Mouse (Mus musculus) MEL (cell line): ENCODE measurements at regions not wholly inside any gene's neighbourhood (a gene's known extent, or its start where the extent isn't known, plus 50 kb on each side); places are given as distances from the start of the nearest gene placed in this dataset.

Experiments
- DNase-seq: peaks from one replicate; pipeline ENCODE4 v3.0.0; 2011; ENCODE audit warnings: low read depth, low spot score
- H3K27ac ChIP-seq: 2 replicates; pipeline ENCODE4 v1.5.1; 2012; ENCODE audit warnings: low read depth, mild to moderate bottlenecking, control low read depth, low read length, moderate library complexity; ENCODE audit not compliant: control insufficient read depth
- H3K27me3 ChIP-seq, 2 experiments: fragments of 150-350 bp in 1 of 2; sonication (generic) in 1 of 2; 2 replicates each; pipeline ENCODE4 v1.6.1; 2012; ENCODE audit warnings: low read length in 2 of 2, mild to moderate bottlenecking in 2 of 2, improper control_type of control experiment in 1 of 2, moderate library complexity in 1 of 2; ENCODE audit not compliant: insufficient read depth in 2 of 2, control insufficient read depth in 1 of 2
- H3K36me3 ChIP-seq, 2 experiments: 2 replicates each; pipeline ENCODE4 v1.6.1; 2012 to 2014; ENCODE audit warnings: low read length in 2 of 2, improper control_type of control experiment in 1 of 2, inconsistent platforms in 1 of 2, mild to moderate bottlenecking in 1 of 2; ENCODE audit not compliant: insufficient read depth in 2 of 2, control insufficient read depth in 1 of 2
- H3K4me1 ChIP-seq, 2 experiments: fragments of 150-350 bp in 1 of 2; sonication (generic) in 1 of 2; 2 replicates each; pipeline ENCODE4 v1.6.1; 2012; ENCODE audit warnings: low read length in 2 of 2, improper control_type of control experiment in 1 of 2, mild to moderate bottlenecking in 1 of 2; ENCODE audit not compliant: insufficient read depth in 2 of 2, control insufficient read depth in 1 of 2
- H3K4me3 ChIP-seq, 2 experiments: fragments of 150-350 bp in 1 of 2; sonication (generic) in 1 of 2; 2 replicates each; pipeline ENCODE4 v1.5.1; 2012; ENCODE audit warnings: low read depth in 2 of 2, low read length in 2 of 2, mild to moderate bottlenecking in 2 of 2, moderate library complexity in 2 of 2, control low read depth in 1 of 2, improper control_type of control experiment in 1 of 2; ENCODE audit not compliant: control insufficient read depth in 1 of 2, insufficient read depth in 1 of 2
- H3K79me2 ChIP-seq: 2 replicates; pipeline ENCODE4 v1.6.1; 2012; ENCODE audit warnings: mild to moderate bottlenecking, low read length, moderate library complexity; ENCODE audit not compliant: control insufficient read depth, poor library complexity, insufficient read depth
- H3K9ac ChIP-seq: 2 replicates; pipeline ENCODE4 v1.6.1; 2012; ENCODE audit warnings: low read depth, mild to moderate bottlenecking, control low read depth, low read length, moderate library complexity; ENCODE audit not compliant: control insufficient read depth, poor library complexity, severe bottlenecking
- H3K9me3 ChIP-seq: fragments of 150-350 bp; sonication (generic); replicated peaks from 2 replicates; pipeline ENCODE4 v1.6.1; 2012; ENCODE audit warnings: mild to moderate bottlenecking, low read length, improper control_type of control experiment, moderate library complexity; ENCODE audit not compliant: insufficient read depth
- BHLHE40 ChIP-seq: IDR thresholded peaks from 2 replicates; pipeline ENCODE4 v1.6.1; 2012; ENCODE audit warnings: low read depth, mild to moderate bottlenecking, inconsistent platforms, low read length, improper control_type of control experiment, borderline replicate concordance
- CHD1 ChIP-seq: IDR thresholded peaks from 2 replicates; pipeline ENCODE4 v1.6.1; 2012; ENCODE audit warnings: low read depth, mild to moderate bottlenecking, inconsistent platforms, low read length, improper control_type of control experiment
- CHD2 ChIP-seq: IDR thresholded peaks from 2 replicates; pipeline ENCODE4 v1.6.1; 2011; ENCODE audit warnings: low read length, improper control_type of control experiment
- E2F4 ChIP-seq: IDR thresholded peaks from 2 replicates; pipeline ENCODE4 v1.6.1; 2011; ENCODE audit warnings: low read depth, low read length, improper control_type of control experiment, borderline replicate concordance
- EP300 ChIP-seq, 2 experiments: IDR thresholded peaks; 2 replicates each; pipeline ENCODE4 v1.6.1; 2011; ENCODE audit warnings: improper control_type of control experiment in 2 of 2, low read length in 2 of 2, low read depth in 1 of 2, mild to moderate bottlenecking in 1 of 2
- GATA1 ChIP-seq: IDR thresholded peaks from 2 replicates; pipeline ENCODE4 v1.6.1; 2011; ENCODE audit warnings: low read depth, low read length, improper control_type of control experiment
- KAT2A ChIP-seq: conservative IDR thresholded peaks from 2 replicates; pipeline ENCODE4 v1.6.1; 2012; ENCODE audit warnings: low read depth, low read length, improper control_type of control experiment, inconsistent platforms
- MAX ChIP-seq: IDR thresholded peaks from 2 replicates; pipeline ENCODE4 v1.6.1; 2011; ENCODE audit warnings: low read length, improper control_type of control experiment
- MEF2A ChIP-seq: IDR thresholded peaks from 2 replicates; pipeline ENCODE4 v1.6.1; 2014; ENCODE audit warnings: low read depth, mild to moderate bottlenecking, inconsistent platforms, low read length, improper control_type of control experiment; ENCODE audit not compliant: poor library complexity, insufficient replicate concordance, severe bottlenecking; ENCODE audit errors: extremely low read depth
- MYB ChIP-seq: IDR thresholded peaks from 2 replicates; pipeline ENCODE4 v1.6.1; 2011; ENCODE audit warnings: mild to moderate bottlenecking, low read depth, low read length, improper control_type of control experiment
- MYC ChIP-seq: IDR thresholded peaks from 2 replicates; pipeline ENCODE4 v1.6.1; 2011; ENCODE audit warnings: low read depth, mild to moderate bottlenecking, low read length, improper control_type of control experiment, moderate library complexity
- NELFE ChIP-seq: IDR thresholded peaks from 2 replicates; pipeline ENCODE4 v1.6.1; 2011; ENCODE audit warnings: low read depth, low read length, improper control_type of control experiment
- POLR2AphosphoS2 ChIP-seq: IDR thresholded peaks from 2 replicates; pipeline ENCODE4 v1.6.1; 2011; ENCODE audit warnings: low read length, improper control_type of control experiment
- RAD21 ChIP-seq: IDR thresholded peaks from 2 replicates; pipeline ENCODE4 v1.6.1; 2011; ENCODE audit warnings: mild to moderate bottlenecking, low read depth, low read length, improper control_type of control experiment
- RCOR1 ChIP-seq: IDR thresholded peaks from 2 replicates; pipeline ENCODE4 v1.6.1; 2012; ENCODE audit warnings: low read depth, mild to moderate bottlenecking, inconsistent platforms, low read length, improper control_type of control experiment
- SIN3A ChIP-seq: IDR thresholded peaks from 2 replicates; pipeline ENCODE4 v1.6.1; 2012; ENCODE audit warnings: low read length, improper control_type of control experiment, inconsistent platforms
- TAL1 ChIP-seq: IDR thresholded peaks from 2 replicates; pipeline ENCODE4 v1.6.1; 2012; ENCODE audit warnings: mild to moderate bottlenecking, inconsistent platforms, low read length, moderate library complexity, mixed read lengths
- TCF12 ChIP-seq: IDR thresholded peaks from 2 replicates; pipeline ENCODE4 v1.6.1; 2014; ENCODE audit warnings: low read depth, mild to moderate bottlenecking, inconsistent platforms, low read length, improper control_type of control experiment, moderate library complexity
- USF1 ChIP-seq: IDR thresholded peaks from 2 replicates; pipeline ENCODE4 v1.6.1; 2014; ENCODE audit warnings: low read depth, mild to moderate bottlenecking, inconsistent platforms, low read length, improper control_type of control experiment, moderate library complexity
- USF2 ChIP-seq, 2 experiments: IDR thresholded peaks; 2 replicates each; pipeline ENCODE4 v1.6.1; 2011 to 2012; ENCODE audit warnings: improper control_type of control experiment in 2 of 2, low read length in 2 of 2, borderline replicate concordance in 1 of 2, inconsistent platforms in 1 of 2, low read depth in 1 of 2, mild to moderate bottlenecking in 1 of 2; ENCODE audit not compliant: insufficient read depth in 1 of 2
- ZC3H11A ChIP-seq: IDR thresholded peaks from 2 replicates; pipeline ENCODE4 v1.6.1; 2012; ENCODE audit warnings: low read depth, mild to moderate bottlenecking, inconsistent platforms, low read length, improper control_type of control experiment
- ZKSCAN1 ChIP-seq: IDR thresholded peaks from 2 replicates; pipeline ENCODE4 v1.6.1; 2012; ENCODE audit warnings: low read depth, mild to moderate bottlenecking, inconsistent platforms, low read length, improper control_type of control experiment, moderate library complexity
- ZMIZ1 ChIP-seq: IDR thresholded peaks from 2 replicates; pipeline ENCODE4 v1.6.1; 2012; ENCODE audit warnings: low read depth, mild to moderate bottlenecking, inconsistent platforms, low read length, improper control_type of control experiment, moderate library complexity
- ZNF384 ChIP-seq: IDR thresholded peaks from 2 replicates; pipeline ENCODE4 v1.6.1; 2012; ENCODE audit warnings: low read depth, mild to moderate bottlenecking, inconsistent platforms, low read length, improper control_type of control experiment

GRCm38 (mm10) chr11:114379411-114379824, 288.9 kb upstream of the Rpl38 start:
- Histone ChIP-seq H3K27ac (no peak overlapping the region), H3K27me3 (no peaks in the 10 kb centered on the region), H3K4me3 (no peak overlapping the region), H3K9ac (no peak overlapping the region), H3K9me3 (no peaks in the 10 kb centered on the region), H3K4me1 (no peaks in the 10 kb centered on the region), H3K79me2 (no peaks in the 10 kb centered on the region), H3K36me3 (no peaks in the 10 kb centered on the region)
- no peak for TF ChIP-seq E2F4
- TF ChIP-seq KAT2A, result no peak
- TF ChIP-seq USF1, result no peak
- no peak for TF ChIP-seq RAD21
- no peak for TF ChIP-seq TCF12
- TF ChIP-seq CHD2, result no peak
- no peak for TF ChIP-seq TAL1
- TF ChIP-seq NELFE, result no peak
- TF ChIP-seq USF2 (IDR thresholded peaks at IDR 0.05; ENCODE audit: borderline replicate concordance in 1 of 2, insufficient read depth in 1 of 2, low read depth in 1 of 2, low read length in 2 of 2), result no peak
- no peak for TF ChIP-seq ZKSCAN1
- no peak for TF ChIP-seq CHD1
- TF ChIP-seq MYB, result no peak
- TF ChIP-seq MYC, result no peak
- no peak for TF ChIP-seq MEF2A
- no peak for TF ChIP-seq RCOR1
- no peak for DNase-seq

- no peaks in the 10 kb centered on the region for H3K4me1 ChIP-seq
- TF ChIP-seq ZMIZ1 (no peak), BHLHE40 (no peak), TCF12 (no peak), SIN3A (no peak), MAX (no peak), ZC3H11A (no peak), TAL1 (no peak), POLR2AphosphoS2 (no peak), ZNF384 (no peak), MYB (no peak), GATA1 (no peak), EP300 (IDR thresholded peaks at IDR 0.05; ENCODE audit: low read depth in 1 of 2, low read length in 2 of 2) (no peak)
- no peaks in the 10 kb centered on the region for H3K27me3 ChIP-seq
- H3K36me3 ChIP-seq, result no peaks in the 10 kb centered on the region
- no peak for DNase-seq
- H3K9ac ChIP-seq, result no peak overlapping the region
- no peak overlapping the region for H3K4me3 ChIP-seq
- no peak overlapping the region for H3K27ac ChIP-seq
- no peaks in the 10 kb centered on the region for H3K9me3 ChIP-seq
- H3K79me2 ChIP-seq, result no peaks in the 10 kb centered on the region
These were observed 292.4 kb upstream of the Rpl38 start for GRCm38 (mm10) chr11:114375921-114376320.
